Comparison of ENCODE assay signal across 23 mouse cellular contexts in the genomic region with DNA sequence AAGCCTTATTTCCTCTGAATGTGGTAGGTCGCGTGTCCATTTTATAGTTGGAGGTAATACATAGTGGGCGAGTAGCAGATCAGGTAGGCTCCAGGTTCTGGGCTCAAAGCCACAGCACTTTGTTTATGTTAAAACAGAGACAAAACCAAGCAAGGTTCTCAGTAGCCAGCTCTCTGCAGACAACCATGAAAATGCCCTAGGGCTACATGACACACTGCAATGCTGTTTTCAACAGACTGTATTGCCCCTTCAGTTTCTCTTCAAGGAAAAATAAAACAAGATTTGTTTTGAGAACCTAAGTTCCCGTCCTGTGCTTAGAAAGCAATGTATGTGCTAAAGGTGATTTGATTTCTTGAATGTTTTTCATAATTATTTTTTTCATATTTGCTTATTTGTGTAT. TPM values are rescaled to one million over a fixed set of nuclear protein-coding genes. Genes with fewer than 3 reads are reported as not detected.
DNase-seq lines count a peak whose midpoint lies in the region; TF ChIP-seq lines count a peak whose summit lies in the region.
"Had no signal": no experiment of that assay in that cellular context is flagged by ENCODE, and none has a peak within 500 bp of the region (broad histone marks: within the 10 kb centered on the region; RNA-seq: fewer than 3 reads in every experiment).

No protein-coding gene starts in this region.

- no peak overlapping the region for H3K27ac ChIP-seq in kidney, adult 2 months (ENCODE audit: insufficient read depth, low read depth, low read length)
- H3K27ac ChIP-seq: embryonic facial prominence, embryonic 12.5 days; embryonic facial prominence, embryonic 15.5 days; forebrain, embryonic 10.5 days; forebrain, embryonic 12.5 days had no signal

- no peaks in the 10 kb centered on the region for H3K27me3 ChIP-seq in kidney, adult 2 months (replicated peaks; ENCODE audit: control insufficient read depth, insufficient read depth, low read length)
- H3K27me3 ChIP-seq: embryonic facial prominence, embryonic 12.5 days; embryonic facial prominence, embryonic 15.5 days; forebrain, embryonic 12.5 days had no signal

- 80% methylated on average over 4 of the region's 4 CpGs for WGBS in kidney, adult 2 months

- H3K36me3 ChIP-seq in kidney, adult 2 months (ENCODE audit: control insufficient read depth, insufficient read depth, low read length) = no peaks in the 10 kb centered on the region
- H3K36me3 ChIP-seq: embryonic facial prominence, embryonic 12.5 days; embryonic facial prominence, embryonic 15.5 days; forebrain, embryonic 10.5 days; forebrain, embryonic 12.5 days had no signal

- DNase-seq in kidney, adult 2 months = peak; percentile 16
- no peak for DNase-seq in kidney, postnatal 14 days
- peak; percentile 65 for DNase-seq in 3T3-L1 (ENCODE audit: low read depth, low spot score)
- DNase-seq in CD4-positive helper T cell, adult 2 months (ENCODE audit: low read depth, low spot score) = peak; percentile 32
- peak; percentile 19 for DNase-seq in induced T-regulatory cell, adult 2 months (ENCODE audit: low read depth)
- no peak for DNase-seq in Muller cell, postnatal 12 days (ENCODE audit: inconsistent ontology term)
- no peak for DNase-seq in cerebellum, adult 9-11 months
- DNase-seq in embryo, embryonic 10.5 days (ENCODE audit: low spot score) = no peak
- DNase-seq: adrenal gland, adult 2 months; adrenal gland, postnatal 10 days; adrenal gland, postnatal 25 days; B cell, adult 2 months; cerebellum, adult 11 months; cerebellum, adult 18-20 months; cerebellum, adult 8-10 months; cerebellum, postnatal 10 days; cerebellum, postnatal 25 days; embryo, embryonic 11 days had no signal

- no peak for TF ChIP-seq CTCF in kidney, adult 2 months (conservative IDR thresholded peaks at IDR 0.05; ENCODE audit: insufficient read depth, insufficient read length, low read depth, low read length)

- H3K4me1 ChIP-seq in kidney, adult 2 months (ENCODE audit: control insufficient read depth, insufficient read depth, low read length) = peaks cover 4% of the 10 kb centered on the region; the same call in 1 of the 2 replicates
- H3K4me1 ChIP-seq: embryonic facial prominence, embryonic 12.5 days; embryonic facial prominence, embryonic 15.5 days; forebrain, embryonic 10.5 days; forebrain, embryonic 12.5 days had no signal

- no peak overlapping the region for H3K4me3 ChIP-seq in kidney, adult 2 months (ENCODE audit: insufficient read depth, low read depth, low read length)
- H3K4me3 ChIP-seq: embryonic facial prominence, embryonic 12.5 days; embryonic facial prominence, embryonic 15.5 days; erythroblast, embryonic 14.5 days; forebrain, embryonic 10.5 days; forebrain, embryonic 12.5 days had no signal

- no peak for TF ChIP-seq POLR2A in kidney, adult 2 months (IDR thresholded peaks at IDR 0.05; ENCODE audit: low read depth, low read length)

RNA-seq across cellular contexts. Expression of a gene that starts 31.2 kb away (rescaled TPM):
- 4.1 and 6.9 TPM in 2 replicates for polyA plus RNA-seq in kidney, adult 2 months (2012; rRNA removed)
- polyA plus RNA-seq: erythroblast, embryonic 14.5 days had no signal

Comparison
In these comparisons a context has a peak if more than half of its experiments do, and no peak if none do; other contexts are left out.
1. DNase-seq: peak in kidney, adult 2 months (single experiment), 3T3-L1 (single experiment), CD4-positive helper T cell, adult 2 months (single experiment) and induced T-regulatory cell, adult 2 months (single experiment); none in kidney, postnatal 14 days (single experiment), Muller cell, postnatal 12 days (single experiment), cerebellum, adult 9-11 months (single experiment) and embryo, embryonic 10.5 days (single experiment).